Mouse (Mus musculus): Measurements from ENCODE around the gene I830077J02Rik. TPM values are rescaled to one million over a fixed set of nuclear protein-coding genes. Genes with fewer than 3 reads are reported as not detected.

I830077J02Rik gene
- not detected for polyA plus RNA-seq (2012; fragmentation: generic; extraction: Trizol)

DNA sequence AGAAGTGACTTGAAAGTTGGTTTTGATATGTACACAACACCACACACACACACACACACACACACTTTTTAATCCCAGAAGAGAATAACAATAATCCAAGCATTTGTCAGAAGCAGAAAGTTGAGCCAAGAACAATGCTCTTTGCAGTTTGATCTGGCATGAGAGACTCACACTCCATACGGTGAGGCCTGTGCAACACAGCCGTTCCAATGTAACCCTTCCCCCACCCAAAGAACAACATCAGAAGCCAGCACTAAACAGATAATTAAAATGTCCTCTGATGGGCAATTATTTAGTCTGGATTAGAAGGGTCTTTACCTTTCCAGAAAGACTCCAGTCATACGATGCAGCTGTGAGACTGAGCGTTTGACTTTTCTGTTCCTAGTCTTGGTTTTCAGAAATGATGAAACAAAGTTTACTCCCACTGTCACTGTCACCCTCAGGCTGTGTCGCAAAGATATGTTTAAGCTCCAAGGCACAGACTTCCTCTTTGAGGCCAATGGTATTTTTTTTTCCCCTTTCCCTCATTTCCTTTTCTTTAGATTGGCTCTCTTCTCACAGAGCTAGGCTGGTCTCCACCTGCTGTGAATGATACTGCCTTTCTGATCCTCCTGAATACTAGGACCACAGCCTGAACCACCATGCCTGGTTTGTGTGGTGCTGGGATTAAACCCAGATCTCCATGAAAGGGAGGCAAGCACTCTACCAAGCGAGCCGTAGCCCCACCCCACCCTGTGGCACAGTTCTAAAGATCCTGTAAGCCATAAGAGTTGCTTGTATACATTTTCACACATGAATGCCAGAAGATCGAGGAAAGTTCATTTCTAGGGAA, at the start of gene I830077J02Rik:
Gene I830077J02Rik, minus strand, starts transcription at position 425 of the 832 bp plus-strand sequence.

DNA sequence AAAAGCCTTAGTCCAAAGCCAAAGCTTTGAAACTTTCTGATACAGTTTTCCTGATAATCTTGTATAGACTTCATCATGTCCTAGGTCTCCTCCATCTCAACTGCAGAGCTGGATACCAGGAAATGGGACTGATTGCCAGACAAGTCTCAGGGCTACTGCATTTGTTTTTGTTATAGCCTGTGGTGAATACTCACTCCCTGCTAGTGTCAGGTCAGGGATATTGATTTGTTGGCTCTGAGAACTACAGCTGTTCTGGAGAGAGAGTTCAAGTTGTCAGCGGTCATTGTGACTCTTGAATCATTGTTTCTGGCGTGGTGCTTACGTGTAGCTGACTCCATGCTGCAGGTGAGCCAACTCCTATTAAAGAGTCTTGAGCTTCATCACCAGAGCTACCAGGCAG, 40.9 kb upstream of the I830077J02Rik start, which contains the start of gene Ovgp1:
Gene Ovgp1, plus strand, starts transcription at position 301 of the 400 bp plus-strand sequence.

DNA sequence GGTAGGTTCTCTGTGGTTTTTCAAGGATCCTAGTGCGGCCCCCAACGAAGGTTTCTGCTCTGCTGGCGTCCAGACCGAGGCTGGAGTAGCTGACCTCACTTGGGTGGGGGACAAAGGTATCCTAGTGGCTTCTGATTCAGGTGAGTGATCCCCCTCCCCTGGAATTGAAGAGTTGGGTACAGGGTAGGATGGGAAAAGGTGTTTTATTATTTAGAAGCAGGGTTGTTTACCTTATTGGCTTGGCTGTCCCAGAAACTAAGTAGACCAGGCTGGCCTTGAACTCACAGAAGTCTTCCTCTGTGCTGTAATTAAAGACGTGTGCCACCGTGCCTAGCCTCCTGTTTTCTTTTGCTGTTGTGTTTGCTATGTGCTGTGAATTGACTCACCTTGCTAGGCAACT, 27.5 kb upstream of the I830077J02Rik start, which contains the start of gene Atp5f1:
Gene Atp5f1, minus strand, starts transcription at position 101 of the 400 bp plus-strand sequence.

DNA sequence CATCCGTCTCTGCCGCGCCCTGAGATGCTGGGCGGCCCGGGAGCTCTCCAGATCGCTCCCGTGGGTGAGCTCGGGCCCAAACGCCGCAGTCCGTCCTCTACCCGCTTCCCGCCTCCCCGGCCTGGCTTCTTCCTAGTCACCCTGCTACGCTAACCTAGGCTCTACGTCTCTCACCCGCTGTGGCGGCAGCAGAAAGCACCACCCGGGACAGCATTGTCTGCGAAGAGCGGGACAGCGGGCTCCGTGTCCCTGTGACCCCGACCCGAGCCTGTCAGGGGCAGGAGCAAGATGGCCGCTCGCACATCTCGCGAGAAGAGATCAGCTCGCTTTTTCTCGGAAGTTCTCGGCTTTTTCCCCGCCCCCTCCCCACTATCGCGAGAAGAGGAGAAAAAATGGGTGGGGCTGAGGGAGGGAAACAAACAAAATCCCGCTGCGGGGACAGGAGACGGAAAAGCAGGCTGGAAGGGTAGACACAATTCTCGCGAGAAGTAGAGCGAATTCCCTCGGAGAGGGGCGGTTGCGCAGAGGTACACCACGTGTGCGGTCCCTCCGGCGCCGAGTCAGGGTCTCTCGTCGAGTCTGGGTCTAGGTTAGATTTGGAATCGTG, 26.6 kb upstream of the I830077J02Rik start, which contains the start of gene Wdr77:
Gene Wdr77, plus strand, starts transcription at position 396 of the 607 bp plus-strand sequence.

Other genes starting within 250 kb of the I830077J02Rik start
- gene Ddx20, start 245.1 kb downstream of the I830077J02Rik start, polyA plus RNA-seq (2012; fragmentation: generic; extraction: Trizol) = 1 to 10 TPM; 1.5 to 6.4 TPM
- 10 to 100 TPM in 1 of 2 experiments, 1 to 10 TPM in 1; 3.3 to 12.1 TPM for gene Inka2, start 228.1 kb downstream of the I830077J02Rik start, polyA plus RNA-seq (2012; fragmentation: generic; extraction: Trizol)
- gene Rap1a, start 131.3 kb downstream of the I830077J02Rik start, polyA plus RNA-seq (2012; fragmentation: generic; extraction: Trizol) = 10 to 100 TPM in 1 of 2 experiments, 1 to 10 TPM in 1; 1.7 to 10.2 TPM
- not detected for gene Adora3, start 61.8 kb downstream of the I830077J02Rik start, polyA plus RNA-seq (2012; fragmentation: generic; extraction: Trizol)
- under 1 TPM in 1 of 2 experiments, not detected in 1; 0.19 TPM for gene Tmigd3, start 61.8 kb downstream of the I830077J02Rik start, polyA plus RNA-seq (2012; fragmentation: generic; extraction: Trizol)
- gene Wdr77, start 26.7 kb upstream of the I830077J02Rik start, polyA plus RNA-seq (2012; fragmentation: generic; extraction: Trizol) = 10 to 100 TPM; 19.0 to 20.8 TPM
- 100 to 1,000 TPM in 1 of 2 experiments, 10 to 100 TPM in 1; 33.4 to 139 TPM for gene Atp5f1, start 27.4 kb upstream of the I830077J02Rik start, polyA plus RNA-seq (2012; fragmentation: generic; extraction: Trizol)
- gene Ovgp1, start 41.0 kb upstream of the I830077J02Rik start, polyA plus RNA-seq (2012; fragmentation: generic; extraction: Trizol) = under 1 TPM; 0.01 to 0.57 TPM
- gene Pifo, start 82.0 kb upstream of the I830077J02Rik start, polyA plus RNA-seq (2012; fragmentation: generic; extraction: Trizol) = not detected
- gene Chil5, start 100.2 kb upstream of the I830077J02Rik start, polyA plus RNA-seq (2012; fragmentation: generic; extraction: Trizol) = not detected
- not detected for gene Chia1, start 180.6 kb upstream of the I830077J02Rik start, polyA plus RNA-seq (2012; fragmentation: generic; extraction: Trizol)
- not detected for gene Chil3, start 234.9 kb upstream of the I830077J02Rik start, polyA plus RNA-seq (2012; fragmentation: generic; extraction: Trizol)

Measured in C3H10T1/2 (cell line).